13 mouse cellular contexts compared by ENCODE assay signal in the genomic region with DNA sequence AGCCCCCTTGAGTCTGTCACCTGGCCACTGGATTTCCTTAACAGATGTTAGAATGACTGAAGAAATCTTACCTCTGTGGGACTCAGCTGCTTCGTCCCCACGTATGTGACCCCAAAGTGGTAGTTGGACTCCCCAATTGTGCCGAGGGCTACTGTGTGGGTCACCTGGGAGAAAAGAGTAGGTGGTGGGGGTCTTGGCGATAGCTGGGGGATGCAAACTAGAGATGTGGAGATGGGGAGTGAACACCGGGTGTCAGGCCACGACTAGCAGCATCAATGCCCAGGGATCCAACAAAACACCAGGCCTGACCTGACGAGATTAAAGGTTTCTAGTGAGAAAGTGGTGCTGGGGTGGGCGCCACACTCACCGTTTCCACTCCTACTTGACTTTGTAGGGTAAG. TPM values are rescaled to one million over a fixed set of nuclear protein-coding genes. Genes with fewer than 3 reads are reported as not detected.
DNase-seq lines count a peak whose midpoint lies in the region; ATAC-seq lines count a peak whose summit lies in the region.
"Had no signal": no experiment of that assay in that cellular context is flagged by ENCODE, and none has a peak within 500 bp of the region (broad histone marks: within the 10 kb centered on the region; RNA-seq: fewer than 3 reads in every experiment).

No protein-coding gene starts in this region.

- no peak overlapping the region for H3K27ac ChIP-seq in heart, embryonic 10.5 days
- no peak overlapping the region for H3K27ac ChIP-seq in heart, embryonic 11.5 days (ENCODE audit: low read depth, low read length)
- no peak overlapping the region for H3K27ac ChIP-seq in lung, embryonic 15.5 days
- H3K27ac ChIP-seq in embryonic facial prominence, embryonic 10.5 days (replicated peaks): no peak overlapping the region
- H3K27ac ChIP-seq in liver, embryonic 13.5 days: no peak overlapping the region
- H3K27ac ChIP-seq: heart, adult 2 months; hindbrain, embryonic 14.5 days had no signal

- no peak overlapping the region for H3K9ac ChIP-seq in heart, embryonic 11.5 days (ENCODE audit: low read depth, low read length)
- H3K9ac ChIP-seq in lung, embryonic 15.5 days: no peak overlapping the region
- H3K9ac ChIP-seq in liver, embryonic 13.5 days: 0 out of 2 replicates have a peak overlapping the region, but pooled peaks have one; percentile 15

- no peaks in the 10 kb centered on the region for H3K27me3 ChIP-seq in heart, embryonic 10.5 days (ENCODE audit: insufficient read depth, poor library complexity, severe bottlenecking)
- no peaks in the 10 kb centered on the region for H3K27me3 ChIP-seq in heart, embryonic 11.5 days (ENCODE audit: control insufficient read depth, insufficient read depth, low read length)
- no peaks in the 10 kb centered on the region for H3K27me3 ChIP-seq in lung, embryonic 15.5 days
- no peaks in the 10 kb centered on the region for H3K27me3 ChIP-seq in embryonic facial prominence, embryonic 10.5 days (replicated peaks; ENCODE audit: low read depth, poor library complexity, severe bottlenecking)
- H3K27me3 ChIP-seq in liver, embryonic 13.5 days: no peaks in the 10 kb centered on the region

- H3K9me3 ChIP-seq in heart, embryonic 10.5 days: no peaks in the 10 kb centered on the region
- no peaks in the 10 kb centered on the region for H3K9me3 ChIP-seq in heart, embryonic 11.5 days (replicated peaks; ENCODE audit: control insufficient read depth, low read length)
- no peaks in the 10 kb centered on the region for H3K9me3 ChIP-seq in lung, embryonic 15.5 days
- H3K9me3 ChIP-seq in embryonic facial prominence, embryonic 10.5 days: no peaks in the 10 kb centered on the region
- no peaks in the 10 kb centered on the region for H3K9me3 ChIP-seq in liver, embryonic 13.5 days (replicated peaks)

- no peak overlapping the region for H3K4me2 ChIP-seq in heart, embryonic 11.5 days
- no peak overlapping the region for H3K4me2 ChIP-seq in lung, embryonic 15.5 days
- H3K4me2 ChIP-seq in liver, embryonic 13.5 days: peak overlapping the region; percentile 96

- DNase-seq in heart, embryonic 10.5 days (ENCODE audit: low spot score): no peak
- DNase-seq in lung, postnatal 36 days: no peak
- DNase-seq in embryonic facial prominence, embryonic 10.5 days (ENCODE audit: low spot score): no peak
- no peak for DNase-seq in liver, embryonic 13.5 days
- DNase-seq in layer of hippocampus, adult 9-11 months: no peak
- no peak for DNase-seq in right cerebral cortex, postnatal 36 days (ENCODE audit: low spot score in 2 of 2)
- DNase-seq: heart, adult 2 months; thymus, adult 18-20 months had no signal

- 85% methylated on average over 9 of the region's 9 CpGs for WGBS in heart, embryonic 10.5 days
- 82% methylated on average over 9 of the region's 9 CpGs for WGBS in heart, embryonic 11.5 days (ENCODE audit: insufficient replicate concordance)
- 81% methylated on average over 9 of the region's 9 CpGs for WGBS in lung, embryonic 15.5 days
- WGBS in embryonic facial prominence, embryonic 10.5 days: 88% methylated on average over 9 of the region's 9 CpGs
- WGBS in liver, embryonic 13.5 days (ENCODE audit: insufficient replicate concordance): 76% methylated on average over 9 of the region's 9 CpGs

- peaks cover 65% of the 10 kb centered on the region for H3K36me3 ChIP-seq in heart, embryonic 10.5 days
- H3K36me3 ChIP-seq in heart, embryonic 11.5 days (ENCODE audit: control insufficient read depth, insufficient read depth, low read length): peaks cover 23% of the 10 kb centered on the region
- peaks cover 61% of the 10 kb centered on the region for H3K36me3 ChIP-seq in lung, embryonic 15.5 days
- H3K36me3 ChIP-seq in embryonic facial prominence, embryonic 10.5 days (replicated peaks): peaks cover 75% of the 10 kb centered on the region
- peaks cover 56% of the 10 kb centered on the region for H3K36me3 ChIP-seq in liver, embryonic 13.5 days

- ATAC-seq in heart, embryonic 11.5 days (replicated peaks; ENCODE audit: insufficient number of reproducible peaks, low FRiP score, low TSS enrichment): no peak
- no peak for ATAC-seq in lung, embryonic 15.5 days (ENCODE audit: borderline replicate concordance, extremely low read depth, low FRiP score, low TSS enrichment)
- no peak for ATAC-seq in liver, embryonic 13.5 days (ENCODE audit: low read depth)

- H3K4me1 ChIP-seq in heart, embryonic 10.5 days: peaks cover 21% of the 10 kb centered on the region
- H3K4me1 ChIP-seq in heart, embryonic 11.5 days (ENCODE audit: control insufficient read depth, insufficient read depth, low read length): peaks cover 13% of the 10 kb centered on the region
- H3K4me1 ChIP-seq in lung, embryonic 15.5 days: peaks cover 24% of the 10 kb centered on the region
- H3K4me1 ChIP-seq in embryonic facial prominence, embryonic 10.5 days: peaks cover 25% of the 10 kb centered on the region
- H3K4me1 ChIP-seq in liver, embryonic 13.5 days (replicated peaks): peaks cover 38% of the 10 kb centered on the region

- H3K4me3 ChIP-seq in heart, embryonic 10.5 days: 0 out of 2 replicates have a peak overlapping the region, but pooled peaks have one; percentile 100
- H3K4me3 ChIP-seq in heart, embryonic 11.5 days (ENCODE audit: low read depth, low read length): no peak overlapping the region
- H3K4me3 ChIP-seq in lung, embryonic 15.5 days: peak overlapping the region; percentile 87; the same call in 1 of the 2 replicates
- H3K4me3 ChIP-seq in embryonic facial prominence, embryonic 10.5 days: peak overlapping the region; percentile 100; the same call in 1 of the 2 replicates
- peak overlapping the region; percentile 99 for H3K4me3 ChIP-seq in liver, embryonic 13.5 days (replicated peaks)
- H3K4me3 ChIP-seq: heart, adult 2 months had no signal

RNA-seq across cellular contexts. Expression of gene Tomm40, which starts 1.6 kb away (rescaled TPM):
- polyA plus RNA-seq in heart, embryonic 10.5 days (2016; fragmentation: Nextera tagmentation; extraction: Ambion mirVana): 237 and 260 TPM in 2 replicates
- polyA plus RNA-seq in heart, embryonic 11.5 days (2014; fragmentation: Nextera tagmentation; extraction: Ambion mirVana): 142 and 154 TPM in 2 replicates
- 149 and 157 TPM in 2 replicates for polyA plus RNA-seq in lung, embryonic 15.5 days (2015; fragmentation: Nextera tagmentation; extraction: Ambion mirVana)
- polyA plus RNA-seq in embryonic facial prominence, embryonic 10.5 days (2016; fragmentation: Nextera tagmentation; extraction: Ambion mirVana): 216 and 221 TPM in 2 replicates
- polyA plus RNA-seq in liver, embryonic 13.5 days (2015; fragmentation: Nextera tagmentation; extraction: Ambion mirVana): 125 and 138 TPM in 2 replicates

RNA-seq across cellular contexts. Expression of gene Apoe, which starts 14.6 kb away (rescaled TPM):
- 326 and 523 TPM in 2 replicates for polyA plus RNA-seq in heart, embryonic 10.5 days (2016; fragmentation: Nextera tagmentation; extraction: Ambion mirVana)
- polyA plus RNA-seq in heart, embryonic 11.5 days (2014; fragmentation: Nextera tagmentation; extraction: Ambion mirVana): 357 and 371 TPM in 2 replicates
- polyA plus RNA-seq in lung, embryonic 15.5 days (2015; fragmentation: Nextera tagmentation; extraction: Ambion mirVana): 458 and 503 TPM in 2 replicates
- 135 and 168 TPM in 2 replicates for polyA plus RNA-seq in embryonic facial prominence, embryonic 10.5 days (2016; fragmentation: Nextera tagmentation; extraction: Ambion mirVana)
- 1,390 and 1,411 TPM in 2 replicates for polyA plus RNA-seq in liver, embryonic 13.5 days (2015; fragmentation: Nextera tagmentation; extraction: Ambion mirVana)

RNA-seq across cellular contexts. Expression of gene Apoc1, which starts 21.1 kb away (rescaled TPM):
- 5.4 and 19.9 TPM in 2 replicates for polyA plus RNA-seq in heart, embryonic 10.5 days (2016; fragmentation: Nextera tagmentation; extraction: Ambion mirVana)
- polyA plus RNA-seq in heart, embryonic 11.5 days (2014; fragmentation: Nextera tagmentation; extraction: Ambion mirVana): 6.9 and 10.8 TPM in 2 replicates
- polyA plus RNA-seq in lung, embryonic 15.5 days (2015; fragmentation: Nextera tagmentation; extraction: Ambion mirVana): 19.5 and 22.0 TPM in 2 replicates
- polyA plus RNA-seq in embryonic facial prominence, embryonic 10.5 days (2016; fragmentation: Nextera tagmentation; extraction: Ambion mirVana): 3.6 and 4.7 TPM in 2 replicates
- 247 and 261 TPM in 2 replicates for polyA plus RNA-seq in liver, embryonic 13.5 days (2015; fragmentation: Nextera tagmentation; extraction: Ambion mirVana)

RNA-seq across cellular contexts. Expression of gene Apoc4, which starts 32.3 kb away (rescaled TPM):
- polyA plus RNA-seq in heart, embryonic 10.5 days (2016; fragmentation: Nextera tagmentation; extraction: Ambion mirVana): 0.65 TPM in 1 of 2 replicates, not detected in the other
- polyA plus RNA-seq in heart, embryonic 11.5 days (2014; fragmentation: Nextera tagmentation; extraction: Ambion mirVana): 0.34 TPM in 1 of 2 replicates, not detected in the other
- 0.42 and 1.3 TPM in 2 replicates for polyA plus RNA-seq in lung, embryonic 15.5 days (2015; fragmentation: Nextera tagmentation; extraction: Ambion mirVana)
- polyA plus RNA-seq in embryonic facial prominence, embryonic 10.5 days (2016; fragmentation: Nextera tagmentation; extraction: Ambion mirVana): 0.09 TPM in 1 of 2 replicates, not detected in the other
- polyA plus RNA-seq in liver, embryonic 13.5 days (2015; fragmentation: Nextera tagmentation; extraction: Ambion mirVana): 58.3 and 74.0 TPM in 2 replicates
- polyA plus RNA-seq: heart, adult 2 months; hindbrain, embryonic 14.5 days; limb, embryonic 11.5 days had no signal

RNA-seq across cellular contexts. Expression of gene Gm44805, which starts 32.4 kb away (rescaled TPM):
- polyA plus RNA-seq in heart, embryonic 10.5 days (2016; fragmentation: Nextera tagmentation; extraction: Ambion mirVana): 0.46 TPM in 1 of 2 replicates, not detected in the other
- polyA plus RNA-seq in heart, embryonic 11.5 days (2014; fragmentation: Nextera tagmentation; extraction: Ambion mirVana): 1.2 TPM in 1 of 2 replicates, not detected in the other
- not detected in 2 replicates for polyA plus RNA-seq in lung, embryonic 15.5 days (2015; fragmentation: Nextera tagmentation; extraction: Ambion mirVana)
- not detected in 2 replicates for polyA plus RNA-seq in embryonic facial prominence, embryonic 10.5 days (2016; fragmentation: Nextera tagmentation; extraction: Ambion mirVana)
- polyA plus RNA-seq in liver, embryonic 13.5 days (2015; fragmentation: Nextera tagmentation; extraction: Ambion mirVana): 5.6 and 7.5 TPM in 2 replicates
- polyA plus RNA-seq: heart, adult 2 months; hindbrain, embryonic 14.5 days; kidney, embryonic 16.5 days; limb, embryonic 11.5 days had no signal

Comparison
In these comparisons a context has a peak if more than half of its experiments do, and no peak if none do; other contexts are left out.
1. RNA of gene Apoc1, which starts 21.1 kb away (polyA plus RNA-seq): 247 to 261 TPM in liver, embryonic 13.5 days; 5.4 to 19.9 TPM in heart, embryonic 10.5 days, 19.5 to 22.0 TPM in lung, embryonic 15.5 days, 6.9 to 10.8 TPM in heart, embryonic 11.5 days and 3.6 to 4.7 TPM in embryonic facial prominence, embryonic 10.5 days; every median in the first group is over 10 times any median in the second.